Mouse (Mus musculus): Measurements from ENCODE around the gene Atp5j2. TPM values are rescaled to one million over a fixed set of nuclear protein-coding genes. Genes with fewer than 3 reads are reported as not detected.
A peak's percentile ranks its signal among the peaks of the same experiment; 100 is the strongest.

Atp5j2 gene
- polyA plus RNA-seq, 2 experiments: 190 to 454 TPM

DNA sequence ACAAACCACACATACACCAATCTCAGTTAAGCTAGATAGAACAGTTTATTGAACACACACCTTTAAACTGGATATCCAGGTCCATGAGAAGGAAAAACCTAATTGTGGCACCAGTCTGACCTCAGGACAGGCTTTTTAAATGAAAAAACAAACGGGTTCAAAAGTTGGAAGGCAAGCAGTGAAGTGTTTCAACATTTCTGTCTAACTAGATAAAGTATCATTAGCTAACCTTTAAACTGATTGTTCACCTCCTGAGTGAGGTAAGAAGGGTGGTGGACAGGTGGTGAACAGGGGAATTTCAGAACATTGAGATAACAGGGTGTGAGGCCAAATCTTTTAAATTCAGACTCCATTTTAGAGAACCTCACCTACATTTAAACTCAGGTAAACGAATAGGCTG is 34.6 kb upstream of the Atp5j2 start:
- Histone ChIP-seq H3K9ac (replicated peaks) (no peak overlapping the region), H3K27ac (no peak overlapping the region), H3K4me2 (ENCODE audit: low read depth) (no peak overlapping the region), H3K4me3 (ENCODE audit: insufficient read depth in 1 of 2, low read depth in 2 of 2, low read length in 2 of 2) (no peak overlapping the region), H3K27me3 (ENCODE audit: control insufficient read depth, insufficient read depth, low read length) (no peaks in the 10 kb centered on the region), H3K9me3 (ENCODE audit: control insufficient read depth, low read length) (no peaks in the 10 kb centered on the region), H3K36me3 (replicated peaks; ENCODE audit: control insufficient read depth, insufficient read depth, low read depth) (no peaks in the 10 kb centered on the region; the same call in 1 of the 2 replicates), H3K4me1 (replicated peaks; ENCODE audit: control insufficient read depth in 2 of 2, insufficient read depth in 2 of 2, low read length in 1 of 2) (peaks cover 6 to 9% of the 10 kb centered on the region in 2 experiments; a peak in 3 of 4 replicates)
- no peak for ATAC-seq (ENCODE audit: insufficient read depth)
- 30% methylated on average over 2 of the region's 2 CpGs for WGBS (ENCODE audit: insufficient replicate concordance)
- no peak for DNase-seq (ENCODE audit: low read depth in 3 of 3, low spot score in 3 of 3)
- TF ChIP-seq CTCF (IDR thresholded peaks at IDR 0.05; ENCODE audit: low read depth) (no peak), EP300 (IDR thresholded peaks at IDR 0.05; ENCODE audit: low read depth) (no peak)

DNA sequence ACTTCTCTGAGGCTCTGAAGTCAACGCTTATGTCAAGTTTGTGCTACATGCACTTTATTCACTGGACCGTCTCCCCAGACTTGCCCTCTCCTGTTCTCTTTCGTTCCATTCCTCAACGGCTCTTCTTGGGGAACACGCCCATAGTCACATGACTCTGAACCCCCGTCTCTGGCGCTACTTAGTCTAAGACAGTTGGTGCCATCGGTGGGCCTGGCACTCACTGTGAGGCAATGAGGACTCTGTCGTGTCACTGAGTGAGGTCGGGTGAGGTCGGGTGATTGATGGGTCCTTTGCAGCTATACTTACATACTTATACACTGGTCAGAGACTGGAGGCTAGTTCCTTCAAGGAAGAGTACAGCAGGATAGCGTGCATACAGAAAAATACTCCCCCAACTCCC is 31.5 kb upstream of the Atp5j2 start:
- Histone ChIP-seq H3K9me3 (ENCODE audit: control insufficient read depth, low read length) (no peaks in the 10 kb centered on the region), H3K4me3 (ENCODE audit: insufficient read depth in 1 of 2, low read depth in 2 of 2, low read length in 2 of 2) (no peak overlapping the region), H3K4me1 (replicated peaks; ENCODE audit: control insufficient read depth in 2 of 2, insufficient read depth in 2 of 2, low read length in 1 of 2) (0 out of 4 replicates have a peak, but pooled peaks cover 0 to 6% of the 10 kb centered on the region in 2 experiments), H3K27me3 (ENCODE audit: control insufficient read depth, insufficient read depth, low read length) (no peaks in the 10 kb centered on the region), H3K27ac (no peak overlapping the region), H3K36me3 (replicated peaks; ENCODE audit: control insufficient read depth, insufficient read depth, low read depth) (peaks cover 10% of the 10 kb centered on the region), H3K9ac (replicated peaks) (no peak overlapping the region), H3K4me2 (ENCODE audit: low read depth) (no peak overlapping the region)
- DNase-seq (ENCODE audit: low read depth in 3 of 3, low spot score in 3 of 3) (no peak), ATAC-seq (ENCODE audit: insufficient read depth) (no peak; the same call in 1 of the 2 replicates)
- TF ChIP-seq CTCF (IDR thresholded peaks at IDR 0.05; ENCODE audit: low read depth) (no peak), EP300 (IDR thresholded peaks at IDR 0.05; ENCODE audit: low read depth) (no peak)
- 73% methylated on average over 12 of the region's 12 CpGs for WGBS (ENCODE audit: insufficient replicate concordance)

DNA sequence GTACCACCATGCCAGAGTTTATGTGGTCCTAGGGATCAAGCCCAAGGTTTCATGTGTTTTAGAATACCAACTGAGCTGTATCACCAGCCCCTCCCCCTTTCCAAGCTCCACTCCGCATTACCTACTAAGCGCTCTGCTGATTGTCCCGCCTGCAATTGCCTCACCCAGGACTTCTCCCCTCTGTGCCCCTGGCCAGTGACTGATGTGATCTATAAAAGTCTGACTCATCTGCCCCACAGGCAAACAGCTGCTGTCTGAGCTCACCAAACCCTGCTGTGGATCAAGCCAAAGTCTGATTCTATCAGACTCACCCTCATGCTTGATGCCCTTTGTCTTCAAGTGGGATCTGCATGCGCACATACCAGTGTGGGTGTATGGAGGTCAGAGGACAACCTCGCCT is 31.0 kb upstream of the Atp5j2 start:
- peaks cover 10% of the 10 kb centered on the region for H3K36me3 ChIP-seq (replicated peaks; ENCODE audit: control insufficient read depth, insufficient read depth, low read depth)
- H3K4me1 ChIP-seq (replicated peaks; ENCODE audit: control insufficient read depth in 2 of 2, insufficient read depth in 2 of 2, low read length in 1 of 2): 0 out of 4 replicates have a peak, but pooled peaks cover 0 to 5% of the 10 kb centered on the region in 2 experiments
- H3K9ac ChIP-seq (replicated peaks): no peak overlapping the region
- no peak overlapping the region for H3K4me2 ChIP-seq (ENCODE audit: low read depth)
- DNase-seq (ENCODE audit: low read depth in 3 of 3, low spot score in 3 of 3): no peak
- TF ChIP-seq EP300 (IDR thresholded peaks at IDR 0.05; ENCODE audit: low read depth) (no peak), CTCF (IDR thresholded peaks at IDR 0.05; ENCODE audit: low read depth) (no peak)
- no peaks in the 10 kb centered on the region for H3K27me3 ChIP-seq (ENCODE audit: control insufficient read depth, insufficient read depth, low read length)
- WGBS (ENCODE audit: insufficient replicate concordance): 73% methylated on average over 5 of the region's 5 CpGs
- no peak overlapping the region for H3K4me3 ChIP-seq (ENCODE audit: insufficient read depth in 1 of 2, low read depth in 2 of 2, low read length in 2 of 2)
- peak; percentile 35 for ATAC-seq (ENCODE audit: insufficient read depth)
- no peak overlapping the region for H3K27ac ChIP-seq
- H3K9me3 ChIP-seq (ENCODE audit: control insufficient read depth, low read length): no peaks in the 10 kb centered on the region

DNA sequence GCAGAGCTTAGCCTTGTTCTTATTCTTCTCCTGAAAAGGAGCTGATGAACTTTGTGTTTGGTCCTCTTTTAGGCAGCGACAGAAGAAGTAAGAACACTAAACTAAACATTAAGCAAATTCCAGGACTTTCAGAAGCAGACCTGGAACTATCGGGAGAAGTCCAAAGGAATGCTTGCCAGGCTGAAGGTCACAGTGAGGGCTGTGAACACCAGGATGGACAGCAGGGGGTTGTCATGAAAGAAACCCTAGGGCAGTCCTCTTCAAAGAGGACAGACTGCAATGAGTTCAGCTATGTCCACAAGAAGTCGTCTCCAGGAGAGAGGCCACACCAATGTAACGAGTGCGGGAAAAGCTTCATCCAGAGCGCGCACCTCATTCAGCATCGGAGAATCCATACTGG is 28.1 kb upstream of the Atp5j2 start:
- DNase-seq (ENCODE audit: low read depth in 3 of 3, low spot score in 3 of 3) (no peak), ATAC-seq (ENCODE audit: insufficient read depth) (no peak)
- no peak overlapping the region for H3K4me2 ChIP-seq (ENCODE audit: low read depth)
- H3K27me3 ChIP-seq (ENCODE audit: control insufficient read depth, insufficient read depth, low read length): no peaks in the 10 kb centered on the region
- H3K9me3 ChIP-seq (ENCODE audit: control insufficient read depth, low read length): no peaks in the 10 kb centered on the region
- H3K4me1 ChIP-seq (replicated peaks; ENCODE audit: control insufficient read depth in 2 of 2, insufficient read depth in 2 of 2, low read length in 1 of 2): 0 out of 4 replicates have a peak, but pooled peaks cover 0 to 1% of the 10 kb centered on the region in 2 experiments
- no peak overlapping the region for H3K4me3 ChIP-seq (ENCODE audit: insufficient read depth in 1 of 2, low read depth in 2 of 2, low read length in 2 of 2)
- TF ChIP-seq CTCF (IDR thresholded peaks at IDR 0.05; ENCODE audit: low read depth) (no peak), EP300 (IDR thresholded peaks at IDR 0.05; ENCODE audit: low read depth) (no peak)
- no peak overlapping the region for H3K9ac ChIP-seq (replicated peaks)
- WGBS (ENCODE audit: insufficient replicate concordance): 89% methylated on average over 8 of the region's 8 CpGs
- peaks cover 10% of the 10 kb centered on the region for H3K36me3 ChIP-seq (replicated peaks; ENCODE audit: control insufficient read depth, insufficient read depth, low read depth)
- no peak overlapping the region for H3K27ac ChIP-seq

DNA sequence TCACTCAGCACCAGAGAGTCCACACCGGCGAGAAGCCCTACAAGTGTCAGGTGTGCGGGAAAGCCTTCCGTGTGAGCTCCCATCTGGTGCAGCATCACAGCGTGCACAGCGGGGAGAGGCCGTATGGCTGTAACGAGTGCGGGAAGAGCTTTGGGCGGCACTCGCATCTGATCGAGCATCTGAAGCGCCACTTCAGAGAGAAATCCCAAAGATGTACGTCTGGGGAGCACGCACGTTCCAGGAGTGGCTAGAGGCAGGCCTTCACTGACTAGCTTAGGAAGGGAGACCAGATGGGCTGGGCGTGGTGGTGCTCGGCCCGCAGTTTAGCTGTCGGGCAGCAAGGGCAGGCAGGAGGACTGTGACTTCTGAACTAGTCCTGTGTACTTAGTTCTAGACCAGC is 26.8 kb upstream of the Atp5j2 start:
- H3K4me3 ChIP-seq (ENCODE audit: insufficient read depth in 1 of 2, low read depth in 2 of 2, low read length in 2 of 2): no peak overlapping the region
- 86% methylated on average over 20 of the region's 20 CpGs for WGBS (ENCODE audit: insufficient replicate concordance)

More for the DNA sequence above, 26.8 kb upstream of the Atp5j2 start:
- H3K9me3 ChIP-seq (ENCODE audit: control insufficient read depth, low read length): no peaks in the 10 kb centered on the region
- peaks cover 10% of the 10 kb centered on the region for H3K36me3 ChIP-seq (replicated peaks; ENCODE audit: control insufficient read depth, insufficient read depth, low read depth)
- TF ChIP-seq EP300 (IDR thresholded peaks at IDR 0.05; ENCODE audit: low read depth): no peak
- H3K4me2 ChIP-seq (ENCODE audit: low read depth): no peak overlapping the region
- H3K27ac ChIP-seq: no peak overlapping the region
- H3K4me1 ChIP-seq (replicated peaks; ENCODE audit: control insufficient read depth in 2 of 2, insufficient read depth in 2 of 2, low read length in 1 of 2): 0 out of 4 replicates have a peak, but pooled peaks cover 0 to 1% of the 10 kb centered on the region in 2 experiments
- DNase-seq (ENCODE audit: low read depth in 3 of 3, low spot score in 3 of 3): no peak
- H3K9ac ChIP-seq (replicated peaks): no peak overlapping the region
- no peak for ATAC-seq (ENCODE audit: insufficient read depth)
- no peaks in the 10 kb centered on the region for H3K27me3 ChIP-seq (ENCODE audit: control insufficient read depth, insufficient read depth, low read length)

Data from liver, embryonic 14.5 days (tissue).